ENCODE assay signal across 9 mouse cellular contexts in genomic region chr2:59829718-59830117, GRCm38 (mm10). TPM values are rescaled to one million over a fixed set of nuclear protein-coding genes. Genes with fewer than 3 reads are reported as not detected.
DNase-seq lines count a peak whose midpoint lies in the region; ATAC-seq and TF ChIP-seq lines count a peak whose summit lies in the region.
"Had no signal": no experiment of that assay in that cellular context is flagged by ENCODE, and none has a peak within 500 bp of the region (broad histone marks: within the 10 kb centered on the region; RNA-seq: fewer than 3 reads in every experiment).

No protein-coding gene starts in this region.

- ATAC-seq in lung, embryonic 14.5 days (ENCODE audit: insufficient read depth), result peak; percentile 35; the same call in 1 of the 2 replicates
- peak; percentile 1; the same call in 1 of the 2 replicates for ATAC-seq in forebrain, embryonic 14.5 days
- peak; percentile 47 for ATAC-seq in intestine, embryonic 16.5 days
- 0 out of 2 replicates have a peak, but pooled peaks have one; percentile 6 for ATAC-seq in neural tube, embryonic 13.5 days (ENCODE audit: low read depth)

- no peak overlapping the region for H3K9ac ChIP-seq in lung, embryonic 14.5 days
- no peak overlapping the region for H3K9ac ChIP-seq in forebrain, embryonic 14.5 days (ENCODE audit: low read length)
- no peak overlapping the region; the same call in 1 of the 2 replicates for H3K9ac ChIP-seq in intestine, embryonic 16.5 days (ENCODE audit: low read depth, low read length)
- H3K9ac ChIP-seq in neural tube, embryonic 13.5 days, result no peak overlapping the region

- no peaks in the 10 kb centered on the region for H3K27me3 ChIP-seq in lung, embryonic 14.5 days (ENCODE audit: insufficient read depth, low read length)
- H3K27me3 ChIP-seq in forebrain, embryonic 14.5 days (replicated peaks; ENCODE audit: control insufficient read depth, insufficient read depth, low read length), result no peaks in the 10 kb centered on the region
- H3K27me3 ChIP-seq in intestine, embryonic 16.5 days (replicated peaks; ENCODE audit: control insufficient read depth, insufficient read depth, low read length), result no peaks in the 10 kb centered on the region
- H3K27me3 ChIP-seq in neural tube, embryonic 13.5 days, result no peaks in the 10 kb centered on the region

- peaks cover 19% of the 10 kb centered on the region for H3K4me1 ChIP-seq in lung, embryonic 14.5 days (ENCODE audit: insufficient read depth)
- peaks cover 16% of the 10 kb centered on the region for H3K4me1 ChIP-seq in forebrain, embryonic 14.5 days (ENCODE audit: control insufficient read depth, insufficient read depth, low read length)
- peaks cover 22% of the 10 kb centered on the region for H3K4me1 ChIP-seq in intestine, embryonic 16.5 days (ENCODE audit: control insufficient read depth, insufficient read depth, low read length)
- peaks cover 40% of the 10 kb centered on the region for H3K4me1 ChIP-seq in neural tube, embryonic 13.5 days (replicated peaks)

- H3K9me3 ChIP-seq in lung, embryonic 14.5 days (ENCODE audit: low read depth, low read length), result no peaks in the 10 kb centered on the region
- no peaks in the 10 kb centered on the region for H3K9me3 ChIP-seq in forebrain, embryonic 14.5 days (replicated peaks; ENCODE audit: control insufficient read depth, low read length)
- H3K9me3 ChIP-seq in intestine, embryonic 16.5 days (ENCODE audit: control insufficient read depth, low read length), result no peaks in the 10 kb centered on the region
- no peaks in the 10 kb centered on the region for H3K9me3 ChIP-seq in neural tube, embryonic 13.5 days

- no peak for DNase-seq in lung, embryonic 14.5 days
- DNase-seq in lung, adult 18-20 months, result no peak
- DNase-seq in forebrain, embryonic 14.5 days (ENCODE audit: low spot score), result no peak
- no peak for DNase-seq in cerebellum, postnatal 36 days
- no peak for DNase-seq in thymus, adult 18-20 months
- DNase-seq in cerebellum, postnatal 14 days, result no peak

- no peak overlapping the region for H3K4me3 ChIP-seq in lung, embryonic 14.5 days (ENCODE audit: low read depth, low read length)
- H3K4me3 ChIP-seq in forebrain, embryonic 14.5 days (ENCODE audit: low read depth, low read length), result no peak overlapping the region
- H3K4me3 ChIP-seq in intestine, embryonic 16.5 days (ENCODE audit: low read length), result no peak overlapping the region
- no peak overlapping the region for H3K4me3 ChIP-seq in neural tube, embryonic 13.5 days
- H3K4me3 ChIP-seq: left cerebral cortex, adult 2 months had no signal

- peaks cover 19% of the 10 kb centered on the region; the same call in 1 of the 2 replicates for H3K36me3 ChIP-seq in lung, embryonic 14.5 days (ENCODE audit: insufficient read depth)
- no peaks in the 10 kb centered on the region for H3K36me3 ChIP-seq in forebrain, embryonic 14.5 days (ENCODE audit: control insufficient read depth, insufficient read depth, low read length)
- peaks cover 10% of the 10 kb centered on the region; the same call in 1 of the 2 replicates for H3K36me3 ChIP-seq in intestine, embryonic 16.5 days (ENCODE audit: control insufficient read depth, insufficient read depth, low read length)
- no peaks in the 10 kb centered on the region for H3K36me3 ChIP-seq in neural tube, embryonic 13.5 days

- 67% methylated on average over 7 of the region's 7 CpGs for WGBS in lung, embryonic 14.5 days
- 80% methylated on average over 7 of the region's 7 CpGs for WGBS in forebrain, embryonic 14.5 days
- WGBS in intestine, embryonic 16.5 days, result 72% methylated on average over 7 of the region's 7 CpGs
- WGBS in neural tube, embryonic 13.5 days, result 74% methylated on average over 7 of the region's 7 CpGs

- H3K4me2 ChIP-seq in lung, embryonic 14.5 days, result no peak overlapping the region
- H3K4me2 ChIP-seq in forebrain, embryonic 14.5 days (ENCODE audit: low read length), result no peak overlapping the region
- no peak overlapping the region for H3K4me2 ChIP-seq in intestine, embryonic 16.5 days (ENCODE audit: low read depth, low read length)
- H3K4me2 ChIP-seq in neural tube, embryonic 13.5 days, result no peak overlapping the region

- H3K27ac ChIP-seq in lung, embryonic 14.5 days (ENCODE audit: low read depth), result peak overlapping the region; percentile 69
- peak overlapping the region; percentile 53; the same call in 1 of the 2 replicates for H3K27ac ChIP-seq in forebrain, embryonic 14.5 days (ENCODE audit: low read depth, low read length)
- H3K27ac ChIP-seq in intestine, embryonic 16.5 days (ENCODE audit: low read length), result peak overlapping the region; percentile 55; the same call in 1 of the 2 replicates
- peak overlapping the region; percentile 49 for H3K27ac ChIP-seq in neural tube, embryonic 13.5 days (replicated peaks)

- TF ChIP-seq CTCF in lung, embryonic 14.5 days (IDR thresholded peaks at IDR 0.05; ENCODE audit: low read depth), result no peak

RNA-seq across cellular contexts. Expression of gene Wdsub1, which starts 52.7 kb away (rescaled TPM):
- 35.1 and 37.5 TPM in 2 replicates for polyA plus RNA-seq in lung, embryonic 14.5 days (2014; fragmentation: Nextera tagmentation; extraction: Ambion mirVana)
- 8.4 and 10.5 TPM in 2 replicates for polyA plus RNA-seq in forebrain, embryonic 14.5 days (2014; fragmentation: Nextera tagmentation; extraction: Ambion mirVana)
- 36.8 and 38.1 TPM in 2 replicates for polyA plus RNA-seq in intestine, embryonic 16.5 days (2015; fragmentation: Nextera tagmentation; extraction: Ambion mirVana)
- 13.3 and 15.4 TPM in 2 replicates for polyA plus RNA-seq in neural tube, embryonic 13.5 days (2015; fragmentation: Nextera tagmentation; extraction: Ambion mirVana)
